Mouse (Mus musculus) midbrain, embryonic 14.5 days (tissue): ENCODE data around the gene Gm21860. TPM values are rescaled to one million over a fixed set of nuclear protein-coding genes. Genes with fewer than 3 reads are reported as not detected.
"Not testable (repeated sequence)": the region's sequence is repeated elsewhere in the genome, so short reads cannot be mapped to it uniquely, and the experiment has no call there.

Source experiments
- ATAC-seq: fragments of 200-750 bp; cut with Nextera tagmentation; 2 replicates; pipeline ENCODE4 v1.8.0; 2017; ENCODE audit warnings: moderate number of reproducible peaks, moderate library complexity; ENCODE audit not compliant: low FRiP score, low TSS enrichment
- DNase-seq: peaks from one replicate; pipeline ENCODE4 v3.0.0-alpha.2; 2015
- H3K27ac ChIP-seq: fragments of 300-500 bp; sonication (generic); replicated peaks from 2 replicates; pipeline ENCODE4 v1.5.1; 2014; ENCODE audit warnings: mild to moderate bottlenecking, low read depth, low read length, moderate library complexity
- H3K27me3 ChIP-seq: fragments of 300-500 bp; sonication (generic); 2 replicates; pipeline ENCODE4 v1.6.1; 2014; ENCODE audit warnings: low read length, control low read depth, mixed read lengths; ENCODE audit not compliant: control insufficient read depth, insufficient read depth
- H3K36me3 ChIP-seq: fragments of 300-500 bp; sonication (generic); 2 replicates; pipeline ENCODE4 v1.6.1; 2014; ENCODE audit warnings: low read length, control low read depth; ENCODE audit not compliant: control insufficient read depth, insufficient read depth
- H3K4me1 ChIP-seq: fragments of 300-500 bp; sonication (generic); 2 replicates; pipeline ENCODE4 v1.6.1; 2014; ENCODE audit warnings: mild to moderate bottlenecking, antibody characterized with exemption, low read length, control low read depth; ENCODE audit not compliant: control insufficient read depth, insufficient read depth
- H3K4me2 ChIP-seq: fragments of 300-500 bp; sonication (generic); 2 replicates; pipeline ENCODE4 v1.6.1; 2014; ENCODE audit warnings: mild to moderate bottlenecking, low read length, moderate library complexity
- H3K4me3 ChIP-seq: fragments of 300-500 bp; sonication (generic); replicated peaks from 2 replicates; pipeline ENCODE4 v1.5.1; 2014; ENCODE audit warnings: low read depth, low read length
- H3K9ac ChIP-seq: fragments of 300-500 bp; sonication (generic); replicated peaks from 2 replicates; pipeline ENCODE4 v1.6.1; 2014; ENCODE audit warnings: mild to moderate bottlenecking, low read length, moderate library complexity
- H3K9me3 ChIP-seq: fragments of 300-500 bp; sonication (generic); 2 replicates; pipeline ENCODE4 v1.6.1; 2016; ENCODE audit warnings: low read length, control low read depth, mixed read lengths; ENCODE audit not compliant: control insufficient read depth
- WGBS: fragments of 180-500 bp; shearing (Covaris S2); extraction: QIAGEN DNeasy Blood & Tissue Kit; methylation state at CpG from one replicate; pipeline ENCODE4 v1.1.7; 2014; 5-methylcytosine and 5-hydroxymethylcytosine counted together
- polyA plus RNA-seq: library from polyadenylated mRNA; unstranded; fragments of >200 nt; fragmentation: Nextera tagmentation; extraction: Ambion mirVana; gene quantifications from 2 replicates; pipeline ENCODE4 v1.2.1, GENCODE M21; 2014

Gm21860 gene
- polyA plus RNA-seq, 1 experiment from 2014 or later: not detected

DNA sequence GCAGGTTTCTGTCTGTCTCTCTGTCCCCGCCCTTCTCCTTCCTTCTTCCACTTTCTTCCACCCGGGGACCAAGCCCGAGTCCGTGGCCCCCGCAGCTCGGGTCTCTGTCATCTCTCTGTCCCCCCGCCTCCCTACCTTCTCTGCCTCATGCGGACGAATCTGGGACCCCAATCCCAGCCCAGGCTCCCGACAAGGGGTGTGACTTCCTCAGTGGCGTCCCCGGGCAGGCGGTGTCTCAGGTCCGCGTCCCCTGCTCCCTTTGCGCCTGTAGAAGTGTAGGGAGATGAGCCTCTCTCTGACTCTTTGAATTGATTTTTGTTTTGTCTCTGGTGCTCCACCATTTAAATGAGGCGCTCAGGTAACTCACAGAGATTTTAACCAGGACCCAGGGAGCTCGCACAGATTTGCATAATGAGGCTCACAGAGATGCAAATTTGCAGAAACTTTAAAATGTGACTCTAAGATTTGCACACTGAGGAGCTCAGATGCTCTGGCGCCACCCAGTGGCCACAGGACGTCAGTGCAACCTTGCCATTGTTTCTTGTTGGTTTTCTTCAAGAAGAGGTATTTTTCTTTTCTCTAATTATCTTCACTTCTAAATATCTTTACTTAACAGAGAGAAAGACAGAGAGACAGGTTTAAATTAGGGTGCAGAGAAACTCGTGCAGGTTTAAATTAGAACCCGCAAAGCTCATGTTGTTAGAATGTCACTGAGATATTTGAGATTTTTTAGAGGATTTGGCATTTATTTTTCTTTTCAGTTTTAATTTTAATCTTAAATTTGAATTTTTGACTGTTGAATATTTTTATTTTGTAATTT, 35.8 kb downstream of the Gm21860 start:
- H3K36me3 ChIP-seq, H3K9ac ChIP-seq, DNase-seq, H3K4me2 ChIP-seq, H3K27me3 ChIP-seq, H3K4me1 ChIP-seq, H3K4me3 ChIP-seq, H3K9me3 ChIP-seq: not testable (repeated sequence)
- peak; percentile 96 for ATAC-seq
- peak overlapping the region; percentile 67; the same call in 1 of the 2 replicates for H3K27ac ChIP-seq
- WGBS: 53% methylated on average over 15 of the region's 22 CpGs

DNA sequence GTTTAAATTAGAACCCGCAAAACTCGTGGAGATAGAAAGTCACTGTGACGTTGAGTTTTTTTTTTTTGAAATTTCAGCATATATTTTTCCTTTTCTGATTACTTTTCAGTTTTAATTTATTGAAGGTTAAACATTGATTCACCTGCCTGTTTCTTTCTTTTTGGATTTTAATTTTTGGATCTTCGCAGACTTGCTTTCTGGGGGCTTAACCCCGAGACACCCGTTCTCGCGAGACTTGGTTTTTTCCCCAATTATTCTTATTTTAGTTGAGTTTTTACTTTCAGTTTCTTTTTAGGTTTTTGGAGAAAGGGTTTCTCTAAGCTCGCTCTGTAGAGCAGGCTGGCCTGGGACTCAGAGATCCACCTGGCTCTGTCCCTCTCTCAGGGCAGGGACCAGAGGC, 36.6 kb downstream of the Gm21860 start:
- not testable (repeated sequence) for H3K36me3 ChIP-seq, H3K27ac ChIP-seq, H3K9me3 ChIP-seq, DNase-seq, H3K4me3 ChIP-seq, H3K27me3 ChIP-seq, H3K9ac ChIP-seq, H3K4me1 ChIP-seq, ATAC-seq, H3K4me2 ChIP-seq
- WGBS: 88% methylated on average over 9 of the region's 9 CpGs

DNA sequence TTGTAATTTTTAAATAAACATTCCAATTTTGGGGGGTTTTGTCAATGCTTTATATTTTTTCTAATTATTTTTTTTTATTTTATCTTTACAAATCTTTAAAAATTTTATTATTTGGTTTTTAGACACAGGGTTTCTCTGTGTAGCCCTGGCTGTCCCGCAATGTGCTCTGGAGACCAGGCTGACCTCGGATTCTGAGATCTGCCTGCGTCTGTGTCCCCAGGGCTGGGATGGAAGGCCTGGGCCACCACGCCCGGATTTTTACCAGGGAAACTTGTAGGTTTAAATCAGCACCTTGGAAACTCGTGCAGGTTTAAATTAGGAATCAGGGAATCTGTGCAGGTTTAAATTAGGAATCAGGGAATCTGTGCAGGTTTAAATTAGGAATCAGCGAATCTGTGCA, 37.1 kb downstream of the Gm21860 start:
- not testable (repeated sequence) for H3K4me2 ChIP-seq, H3K9ac ChIP-seq, H3K4me1 ChIP-seq, H3K9me3 ChIP-seq, DNase-seq, H3K27me3 ChIP-seq, H3K27ac ChIP-seq, ATAC-seq, H3K36me3 ChIP-seq, H3K4me3 ChIP-seq
- WGBS: 67% methylated on average over 7 of the region's 7 CpGs

Other genes with a start within 250 kb of the Gm21860 start
- not detected in 2 replicates for gene Gm47283, start 29.9 kb upstream of the Gm21860 start, polyA plus RNA-seq
- not detected in 2 replicates for gene Gm21748, start 84.4 kb upstream of the Gm21860 start, polyA plus RNA-seq